Mouse (Mus musculus): ENCODE results near the gene Map3k12. TPM values are rescaled to one million over a fixed set of nuclear protein-coding genes. Genes with fewer than 3 reads are reported as not detected.

The Map3k12 gene
- total and polyA plus RNA-seq, 2 experiments from 2014 or later: 41.2 to 86.1 TPM

DNA sequence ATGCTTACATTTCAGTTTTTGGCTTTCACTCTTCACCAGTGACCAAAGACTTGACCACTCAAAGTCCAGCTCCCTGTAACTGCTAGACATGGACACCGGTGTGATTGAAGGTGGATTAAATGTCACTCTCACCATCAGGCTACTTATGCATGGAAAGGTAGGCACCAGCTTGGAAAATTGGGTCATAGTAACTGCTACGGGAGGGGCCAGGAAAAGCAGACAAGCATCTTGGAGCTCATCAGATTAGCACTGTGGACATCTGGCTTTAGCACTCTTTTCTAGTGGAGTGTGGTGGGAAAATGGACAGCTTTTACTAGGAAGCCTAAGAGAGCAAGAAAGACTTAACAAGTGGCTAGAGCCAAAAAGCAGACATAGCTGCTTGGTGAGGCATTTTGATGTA is 43.6 kb downstream of the Map3k12 start:
- Histone ChIP-seq H3K4me2 (ENCODE audit: low read depth, low read length) (no peak overlapping the region), H3K9me3 (ENCODE audit: low read length) (peaks cover 2% of the 10 kb centered on the region; the same call in 1 of the 2 replicates), H3K4me1 (ENCODE audit: insufficient read depth, low read length) (peaks cover 6% of the 10 kb centered on the region; the same call in 1 of the 2 replicates), H3K27me3 (ENCODE audit: insufficient read depth, low read length) (no peaks in the 10 kb centered on the region), H3K27ac (no peak overlapping the region), H3K9ac (replicated peaks; ENCODE audit: low read length) (no peak overlapping the region), H3K4me3 (ENCODE audit: low read length) (no peak overlapping the region), H3K36me3 (ENCODE audit: insufficient read depth, low read length) (peaks cover 29% of the 10 kb centered on the region)
- ATAC-seq: no peak
- DNase-seq (ENCODE audit: low spot score): no peak
- no peak for TF ChIP-seq CTCF (IDR thresholded peaks at IDR 0.05; ENCODE audit: low read depth)
- WGBS: 57% methylated on average over 2 of the region's 2 CpGs

- H3K4me2 ChIP-seq (ENCODE audit: low read depth, low read length): peak overlapping the region; percentile 59
- TF ChIP-seq CTCF (IDR thresholded peaks at IDR 0.05; ENCODE audit: low read depth): no peak
- peak overlapping the region; percentile 88 for H3K9ac ChIP-seq (replicated peaks; ENCODE audit: low read length)
- peak overlapping the region; percentile 88 for H3K4me3 ChIP-seq (ENCODE audit: low read length)
- peaks cover 23% of the 10 kb centered on the region for H3K36me3 ChIP-seq (ENCODE audit: insufficient read depth, low read length)
- H3K27ac ChIP-seq: no peak overlapping the region
- ATAC-seq (no peak), DNase-seq (ENCODE audit: low spot score) (no peak)
- H3K9me3 ChIP-seq (ENCODE audit: low read length): peaks cover 2% of the 10 kb centered on the region; the same call in 1 of the 2 replicates
- H3K27me3 ChIP-seq (ENCODE audit: insufficient read depth, low read length): no peaks in the 10 kb centered on the region
- H3K4me1 ChIP-seq (ENCODE audit: insufficient read depth, low read length): peaks cover 6% of the 10 kb centered on the region; the same call in 1 of the 2 replicates
Measured at GRCm38 (mm10) chr15:102471727-102472126, 45.1 kb downstream of the Map3k12 start.

- Histone ChIP-seq H3K36me3 (ENCODE audit: insufficient read depth, low read length) (peaks cover 19% of the 10 kb centered on the region), H3K4me2 (ENCODE audit: low read depth, low read length) (peak overlapping the region; percentile 59), H3K27ac (peak overlapping the region; percentile 96; the same call in 1 of the 2 replicates), H3K9me3 (ENCODE audit: low read length) (peaks cover 2% of the 10 kb centered on the region; the same call in 1 of the 2 replicates), H3K4me3 (ENCODE audit: low read length) (peak overlapping the region; percentile 88), H3K9ac (replicated peaks; ENCODE audit: low read length) (peak overlapping the region; percentile 88), H3K27me3 (ENCODE audit: insufficient read depth, low read length) (no peaks in the 10 kb centered on the region), H3K4me1 (ENCODE audit: insufficient read depth, low read length) (peaks cover 6% of the 10 kb centered on the region; the same call in 1 of the 2 replicates)
- TF ChIP-seq CTCF (IDR thresholded peaks at IDR 0.05; ENCODE audit: low read depth): no peak
- under 1% methylated on average over 10 of the region's 10 CpGs for WGBS
- DNase-seq (ENCODE audit: low spot score): no peak
- ATAC-seq: no peak; the same call in 1 of the 2 replicates
Measured at GRCm38 (mm10) chr15:102471295-102471645, 45.6 kb downstream of the Map3k12 start.

DNA sequence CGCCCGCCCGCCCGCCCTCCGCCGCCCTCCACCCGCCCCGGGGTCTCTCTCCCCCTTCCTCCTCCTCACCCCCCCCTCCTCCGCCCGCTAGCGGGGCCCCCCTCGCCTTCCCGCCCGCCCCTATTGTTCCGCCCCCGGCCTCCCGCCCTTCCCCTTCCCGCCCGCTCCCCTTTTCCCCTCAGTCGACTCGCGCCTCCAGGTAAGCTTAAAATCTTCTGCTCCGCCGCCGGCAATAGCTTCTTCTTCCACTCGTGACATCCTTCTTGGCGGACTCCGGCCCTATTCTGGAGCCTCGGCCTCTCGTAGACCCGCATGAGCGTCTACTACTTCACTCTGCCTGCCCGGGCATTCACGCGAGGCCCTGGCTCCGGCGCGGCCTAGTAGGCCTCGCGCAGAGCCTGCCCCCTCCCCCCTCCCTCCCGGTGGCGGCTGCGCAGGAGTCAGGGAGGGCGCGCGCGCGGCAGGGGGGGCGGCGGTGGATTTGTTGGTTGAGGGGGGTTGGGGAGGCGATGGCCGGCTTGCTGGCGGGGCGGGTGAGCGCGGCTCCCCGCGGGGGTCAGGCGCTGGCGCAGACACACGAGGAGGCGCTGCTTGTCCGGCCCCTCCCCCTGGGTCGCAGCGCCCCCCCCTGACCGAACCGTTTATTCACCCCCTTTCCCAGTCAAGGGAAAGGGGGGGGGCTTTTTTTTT is 46.1 kb downstream of the Map3k12 start:
- peak overlapping the region; percentile 59 for H3K4me2 ChIP-seq (ENCODE audit: low read depth, low read length)
- DNase-seq (ENCODE audit: low spot score) (peak; percentile 91), ATAC-seq (peak; percentile 69)
- peaks cover 14% of the 10 kb centered on the region for H3K36me3 ChIP-seq (ENCODE audit: insufficient read depth, low read length)
- 0 out of 2 replicates have a peak, but pooled peaks have one; percentile 1 for TF ChIP-seq CTCF (IDR thresholded peaks at IDR 0.05; ENCODE audit: low read depth)
- H3K9me3 ChIP-seq (ENCODE audit: low read length): peaks cover 2% of the 10 kb centered on the region; the same call in 1 of the 2 replicates
- H3K9ac ChIP-seq (replicated peaks; ENCODE audit: low read length): peak overlapping the region; percentile 88
- peak overlapping the region; percentile 88 for H3K4me3 ChIP-seq (ENCODE audit: low read length)
- no peaks in the 10 kb centered on the region for H3K27me3 ChIP-seq (ENCODE audit: insufficient read depth, low read length)
- H3K27ac ChIP-seq: peak overlapping the region; percentile 96
- 0% methylated on average over 35 of the region's 67 CpGs for WGBS
- peaks cover 6% of the 10 kb centered on the region; the same call in 1 of the 2 replicates for H3K4me1 ChIP-seq (ENCODE audit: insufficient read depth, low read length)

GRCm38 (mm10) chr15:102470183-102470604 is 46.7 kb downstream of the Map3k12 start, which contains the start of gene Pcbp2:
Gene Pcbp2, plus strand, starts transcription at chr15:102470539.
- peak; percentile 90 for TF ChIP-seq CTCF (IDR thresholded peaks at IDR 0.05; ENCODE audit: low read depth)
- H3K9ac ChIP-seq (replicated peaks; ENCODE audit: low read length): peak within 1 kb of the TSS; percentile 88
- under 1% methylated on average over 34 of the region's 40 CpGs for WGBS
- H3K4me2 ChIP-seq (ENCODE audit: low read depth, low read length): peak within 1 kb of the TSS; percentile 59
- peaks cover 9% of the 10 kb centered on the region for H3K36me3 ChIP-seq (ENCODE audit: insufficient read depth, low read length)
- DNase-seq (ENCODE audit: low spot score): peak; percentile 100
- peaks cover 6% of the 10 kb centered on the region; the same call in 1 of the 2 replicates for H3K4me1 ChIP-seq (ENCODE audit: insufficient read depth, low read length)
- H3K4me3 ChIP-seq (ENCODE audit: low read length): peak within 1 kb of the TSS; percentile 88
- H3K9me3 ChIP-seq (ENCODE audit: low read length): peaks cover 2% of the 10 kb centered on the region; the same call in 1 of the 2 replicates
- peak; percentile 99 for ATAC-seq
- no peaks in the 10 kb centered on the region for H3K27me3 ChIP-seq (ENCODE audit: insufficient read depth, low read length)
- peak within 1 kb of the TSS; percentile 96 for H3K27ac ChIP-seq

DNA sequence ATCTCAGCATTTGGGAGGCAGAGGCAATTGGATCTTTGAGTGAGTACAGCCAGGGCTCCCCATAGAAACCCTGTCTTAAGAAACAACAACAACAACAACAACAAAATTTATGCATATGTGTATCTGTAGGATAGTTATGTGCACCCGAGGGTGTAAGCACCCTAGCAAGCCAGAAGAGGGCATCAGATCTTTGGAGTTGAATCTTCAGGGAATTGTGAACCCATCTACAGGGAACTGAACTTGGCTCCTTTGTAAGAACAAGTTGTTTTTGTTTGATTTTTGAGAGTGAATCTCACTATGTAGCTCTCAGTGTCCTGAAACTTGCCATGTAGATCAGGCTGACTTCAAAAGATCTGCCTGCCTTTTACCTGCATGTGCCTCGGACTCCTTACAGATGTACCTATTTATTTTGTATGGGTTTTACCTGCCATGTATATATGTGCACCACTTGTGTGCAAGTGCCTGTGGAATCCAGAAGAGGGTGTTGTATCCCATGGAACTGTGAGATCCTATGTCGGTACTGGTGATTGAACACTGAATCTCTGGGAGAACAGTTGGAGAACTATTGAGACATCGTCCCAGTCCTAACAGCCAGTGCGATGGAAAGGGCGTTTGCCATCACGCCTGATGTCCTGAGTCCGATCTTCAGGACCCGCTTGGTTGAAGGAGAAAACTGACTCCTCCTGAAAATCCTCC is 48.0 kb downstream of the Map3k12 start:
- no peak for ATAC-seq
- DNase-seq (ENCODE audit: low spot score): no peak
- H3K9ac ChIP-seq (replicated peaks; ENCODE audit: low read length): no peak overlapping the region
- 95% methylated on average over 9 of the region's 9 CpGs for WGBS
- H3K27me3 ChIP-seq (ENCODE audit: insufficient read depth, low read length): no peaks in the 10 kb centered on the region
- TF ChIP-seq CTCF (IDR thresholded peaks at IDR 0.05; ENCODE audit: low read depth): no peak
- no peak overlapping the region for H3K27ac ChIP-seq
- no peak overlapping the region for H3K4me2 ChIP-seq (ENCODE audit: low read depth, low read length)
- H3K9me3 ChIP-seq (ENCODE audit: low read length): peaks cover 2% of the 10 kb centered on the region; the same call in 1 of the 2 replicates
- peaks cover 6% of the 10 kb centered on the region; the same call in 1 of the 2 replicates for H3K4me1 ChIP-seq (ENCODE audit: insufficient read depth, low read length)
- H3K4me3 ChIP-seq (ENCODE audit: low read length): no peak overlapping the region
- no peaks in the 10 kb centered on the region for H3K36me3 ChIP-seq (ENCODE audit: insufficient read depth, low read length)
